Mouse (Mus musculus) lung, postnatal 0 days (tissue): ENCODE data around the gene Fut8.

ENCODE experiments used
- CTCF ChIP-seq: IDR thresholded peaks from 2 replicates; pipeline ENCODE4 v1.5.1; 2016; ENCODE audit warnings: antibody characterized with exemption, mild to moderate bottlenecking
- EP300 ChIP-seq: IDR thresholded peaks from 2 replicates; pipeline ENCODE4 v1.6.1; 2016; ENCODE audit warnings: antibody characterized with exemption, mild to moderate bottlenecking, control low read depth

GRCm38 (mm10) chr12:77510758-77511157, 272.8 kb downstream of the Fut8 start:
- TF ChIP-seq EP300 (no peak), CTCF (no peak)
